In the genomic region with DNA sequence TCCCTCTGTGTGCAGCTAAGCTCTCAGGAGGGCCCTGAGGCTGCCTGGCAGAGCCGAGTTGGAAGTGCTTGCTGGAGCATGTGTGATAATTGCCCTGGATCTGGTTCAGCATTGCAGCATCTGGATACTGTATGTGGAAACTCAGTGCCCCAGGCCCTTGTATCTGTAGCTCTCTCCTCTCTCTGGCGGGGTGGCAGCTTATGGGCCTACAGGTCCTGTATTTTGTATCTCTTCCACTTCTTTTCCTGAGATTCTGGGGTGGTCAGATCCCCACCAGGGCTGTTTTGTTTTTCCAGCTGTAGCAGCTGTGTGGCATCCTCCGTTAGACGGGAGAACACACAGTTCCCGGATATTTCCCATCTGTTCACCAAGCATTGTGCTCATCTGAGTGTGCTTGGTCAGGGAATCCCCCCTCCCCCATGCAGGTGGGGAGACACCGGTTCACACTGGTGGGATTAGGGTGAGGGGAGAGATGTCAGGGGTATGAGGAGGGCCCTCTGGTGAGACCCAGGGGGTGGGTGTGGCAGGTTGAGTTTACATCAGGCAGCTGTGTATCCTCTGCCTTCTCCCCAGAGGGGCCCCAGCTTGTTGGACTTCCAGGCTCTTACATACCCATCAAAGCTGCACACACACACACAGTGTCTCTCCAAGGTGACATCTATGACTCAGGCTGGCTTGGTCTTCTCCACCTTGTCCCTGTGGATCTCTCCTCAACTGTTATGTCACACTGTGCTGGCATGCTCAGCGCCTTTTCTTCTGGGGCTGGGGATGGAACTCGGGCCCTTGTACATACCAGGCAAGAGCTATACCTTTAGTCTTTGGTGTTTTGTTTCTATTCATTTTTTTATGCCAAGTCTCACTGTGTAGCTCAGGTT, we compare ENCODE assay signal across 9 mouse cellular contexts. TPM values are rescaled to one million over a fixed set of nuclear protein-coding genes. Genes with fewer than 3 reads are reported as not detected.
DNase-seq lines count a peak whose midpoint lies in the region; ATAC-seq lines count a peak whose summit lies in the region.
"Had no signal": no experiment of that assay in that cellular context is flagged by ENCODE, and none has a peak within 500 bp of the region (broad histone marks: within the 10 kb centered on the region; RNA-seq: fewer than 3 reads in every experiment).

No protein-coding gene starts in this region.

- H3K9me3 ChIP-seq in limb, embryonic 13.5 days: no peaks in the 10 kb centered on the region
- H3K9me3 ChIP-seq in midbrain, embryonic 15.5 days: no peaks in the 10 kb centered on the region

- H3K9ac ChIP-seq in limb, embryonic 13.5 days: 0 out of 2 replicates have a peak overlapping the region, but pooled peaks have one; percentile 2
- H3K9ac ChIP-seq in midbrain, embryonic 15.5 days: no peak overlapping the region

- peak overlapping the region; percentile 15; the same call in 1 of the 2 replicates for H3K27ac ChIP-seq in limb, embryonic 13.5 days
- no peak overlapping the region for H3K27ac ChIP-seq in midbrain, embryonic 15.5 days

- H3K27me3 ChIP-seq in limb, embryonic 13.5 days: no peaks in the 10 kb centered on the region
- H3K27me3 ChIP-seq in midbrain, embryonic 15.5 days (replicated peaks): no peaks in the 10 kb centered on the region

- H3K4me1 ChIP-seq in limb, embryonic 13.5 days: peaks cover 31% of the 10 kb centered on the region
- no peaks in the 10 kb centered on the region for H3K4me1 ChIP-seq in midbrain, embryonic 15.5 days

- H3K4me3 ChIP-seq in limb, embryonic 13.5 days: no peak overlapping the region
- H3K4me3 ChIP-seq in midbrain, embryonic 15.5 days: no peak overlapping the region

- no peak for ATAC-seq in limb, embryonic 13.5 days (ENCODE audit: low FRiP score, low read depth)
- ATAC-seq in midbrain, embryonic 15.5 days (replicated peaks): no peak
- ATAC-seq: midbrain, embryonic 16.5 days had no signal

- DNase-seq in ES-CJ7 (ENCODE audit: low read depth, low spot score) (peak; percentile 54), NIH3T3 (ENCODE audit: low read depth) (peak; percentile 70)
- DNase-seq in gonadal fat pad, adult 2 months (ENCODE audit: low read depth): peak; percentile 89
- no peak for DNase-seq in layer of hippocampus, adult 18-20 months (ENCODE audit: low spot score in 2 of 2)
- no peak for DNase-seq in frontal cortex, adult 2 months (ENCODE audit: extremely low spot score in 1 of 2, low spot score in 1 of 2)
- DNase-seq in urinary bladder, postnatal 10 days (ENCODE audit: low spot score): no peak

- H3K36me3 ChIP-seq in limb, embryonic 13.5 days: no peaks in the 10 kb centered on the region
- no peaks in the 10 kb centered on the region for H3K36me3 ChIP-seq in midbrain, embryonic 15.5 days (replicated peaks)

- WGBS in limb, embryonic 13.5 days: 49% methylated on average over 8 of the region's 8 CpGs
- WGBS in midbrain, embryonic 15.5 days: 54% methylated on average over 8 of the region's 8 CpGs

- no peak overlapping the region for H3K4me2 ChIP-seq in limb, embryonic 13.5 days (replicated peaks)
- H3K4me2 ChIP-seq in midbrain, embryonic 15.5 days: no peak overlapping the region

RNA-seq across cellular contexts. Expression of gene Arhgef3, which starts 30.7 kb away (rescaled TPM):
- polyA plus RNA-seq in gonadal fat pad, adult 2 months (2012; rRNA removed): 11.9 and 12.2 TPM in 2 replicates
- 22.3 and 24.1 TPM in 2 replicates for polyA plus RNA-seq in limb, embryonic 13.5 days (2015; fragmentation: Nextera tagmentation; extraction: Ambion mirVana)
- 10 to 100 TPM; 84.2 to 92.7 TPM for total RNA-seq in layer of hippocampus, adult 18-20 months (2021)
- polyA plus RNA-seq in frontal cortex, adult 2 months (2012; rRNA removed): 38.6 and 40.2 TPM in 2 replicates
- 6.3 and 6.8 TPM in 2 replicates for polyA plus RNA-seq in midbrain, embryonic 15.5 days (2015; fragmentation: Nextera tagmentation; extraction: Ambion mirVana)

Comparison
In these comparisons a context has a peak if more than half of its experiments do, and no peak if none do; other contexts are left out.
1. DNase-seq: peak in ES-CJ7 (single experiment), NIH3T3 (single experiment) and gonadal fat pad, adult 2 months (single experiment); none in layer of hippocampus, adult 18-20 months (0 of 2), frontal cortex, adult 2 months (0 of 2) and urinary bladder, postnatal 10 days (single experiment).